Mouse (Mus musculus): Measurements from ENCODE around the gene Srd5a1.
"Not testable (repeated sequence)": the region's sequence is repeated elsewhere in the genome, so short reads cannot be mapped to it uniquely, and the experiment has no call there.

Srd5a1 gene

GRCm38 (mm10) chr13:69624510-69624909, 13.3 kb upstream of the Srd5a1 start:
- no peak for DNase-seq (ENCODE audit: low spot score in 2 of 2)

DNA sequence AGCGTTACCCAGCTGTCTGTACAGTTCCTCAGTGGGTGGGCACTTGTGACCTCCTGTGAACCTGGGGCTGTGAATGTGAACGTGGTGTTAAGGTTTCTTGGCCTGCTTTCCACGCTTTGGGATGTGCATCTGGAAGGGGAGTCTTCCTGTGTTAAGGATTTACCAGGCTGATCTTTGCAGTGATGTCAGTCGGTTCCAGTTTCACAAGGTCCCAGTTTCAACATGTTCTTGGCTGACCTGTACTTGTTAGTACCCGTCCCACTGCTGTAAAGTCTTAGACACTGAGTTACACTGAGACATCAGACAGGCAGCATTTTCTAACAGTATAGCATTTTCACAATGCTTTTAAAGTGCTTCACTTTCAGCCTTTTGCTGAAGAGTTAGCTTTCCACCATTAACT, 12.6 kb upstream of the Srd5a1 start:
- no peak for DNase-seq (ENCODE audit: low spot score in 2 of 2)

GRCm38 (mm10) chr13:69616716-69617115, 5.5 kb upstream of the Srd5a1 start:
- no peak for DNase-seq (ENCODE audit: low spot score in 2 of 2)

DNA sequence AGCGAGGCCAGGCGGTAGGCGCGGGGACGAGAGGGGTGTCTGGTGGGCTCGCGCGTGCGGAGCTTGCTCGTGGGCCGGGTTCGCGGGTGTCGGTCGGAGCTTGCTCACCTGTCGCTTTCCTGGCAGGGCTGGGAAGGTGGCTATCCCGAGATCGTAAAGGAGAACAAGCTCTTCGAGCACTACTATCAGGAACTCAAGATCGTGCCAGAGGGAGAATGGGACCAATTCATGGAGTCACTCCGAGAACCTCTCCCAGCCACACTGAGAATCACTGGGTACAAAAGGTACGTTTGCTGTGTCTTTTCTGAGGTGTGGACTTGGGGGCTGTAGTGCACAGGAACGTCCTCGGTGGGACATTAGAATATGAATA, 918 bp upstream of the Srd5a1 start:
- no peak for DNase-seq (ENCODE audit: low spot score in 2 of 2)

- DNase-seq (ENCODE audit: low spot score in 2 of 2) = no peak
Measured at GRCm38 (mm10) chr13:69610751-69611397, 368 bp downstream of the Srd5a1 start.

- no peak for DNase-seq (ENCODE audit: low spot score in 2 of 2)
Measured at GRCm38 (mm10) chr13:69608734-69609133, 2.5 kb downstream of the Srd5a1 start.

GRCm38 (mm10) chr13:69604670-69605069, 6.6 kb downstream of the Srd5a1 start:
- no peak for DNase-seq (ENCODE audit: low spot score in 2 of 2)

- no peak for DNase-seq (ENCODE audit: low spot score in 2 of 2)
Measured at GRCm38 (mm10) chr13:69601321-69601720, 9.9 kb downstream of the Srd5a1 start.

DNA sequence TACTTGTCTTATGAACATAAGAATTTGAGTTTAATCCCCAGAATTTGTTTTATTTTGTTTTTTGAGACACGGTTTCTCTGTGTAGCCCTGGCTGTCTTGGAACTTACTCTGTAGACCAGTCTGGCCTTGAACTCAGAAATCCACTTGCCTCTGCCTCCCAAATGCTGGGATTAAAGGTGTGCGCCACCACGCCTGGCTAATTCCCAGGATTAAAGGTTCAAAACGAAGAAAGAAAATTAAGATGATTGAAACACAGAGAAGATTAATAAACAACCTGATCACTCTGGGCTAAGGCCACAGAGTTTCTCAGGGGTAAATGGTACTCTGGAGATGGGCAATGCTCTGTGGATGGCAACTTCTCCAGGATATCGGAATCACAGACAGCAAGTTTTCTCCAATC, 10.4 kb downstream of the Srd5a1 start:
- DNase-seq (ENCODE audit: low spot score in 2 of 2) = not testable (repeated sequence)

- no peak for DNase-seq (ENCODE audit: low spot score in 2 of 2)
Measured at GRCm38 (mm10) chr13:69598867-69599266, 12.4 kb downstream of the Srd5a1 start.

- DNase-seq (ENCODE audit: low spot score in 2 of 2) = no peak
Measured at GRCm38 (mm10) chr13:69596515-69596914, 14.7 kb downstream of the Srd5a1 start.

DNA sequence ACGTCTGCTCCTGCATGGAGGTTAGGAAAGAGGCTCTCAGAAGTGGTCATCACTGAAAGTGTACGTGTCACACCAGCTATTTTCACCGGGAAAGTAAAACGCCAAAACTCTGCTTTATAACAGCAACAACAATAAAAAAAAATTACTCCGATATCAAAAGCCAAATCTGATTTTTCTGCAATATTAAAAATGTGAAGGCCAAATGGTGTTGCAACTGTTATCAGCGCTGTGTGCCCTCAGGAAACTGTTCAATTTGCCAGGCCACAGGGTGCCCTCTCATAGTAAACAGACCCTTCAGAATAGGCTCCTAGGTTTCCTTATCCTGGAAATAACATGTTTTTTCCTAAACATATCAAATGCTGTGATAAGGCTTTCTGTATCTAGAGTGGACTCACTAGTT, 15.3 kb downstream of the Srd5a1 start:
- DNase-seq (ENCODE audit: low spot score in 2 of 2) = no peak

DNA sequence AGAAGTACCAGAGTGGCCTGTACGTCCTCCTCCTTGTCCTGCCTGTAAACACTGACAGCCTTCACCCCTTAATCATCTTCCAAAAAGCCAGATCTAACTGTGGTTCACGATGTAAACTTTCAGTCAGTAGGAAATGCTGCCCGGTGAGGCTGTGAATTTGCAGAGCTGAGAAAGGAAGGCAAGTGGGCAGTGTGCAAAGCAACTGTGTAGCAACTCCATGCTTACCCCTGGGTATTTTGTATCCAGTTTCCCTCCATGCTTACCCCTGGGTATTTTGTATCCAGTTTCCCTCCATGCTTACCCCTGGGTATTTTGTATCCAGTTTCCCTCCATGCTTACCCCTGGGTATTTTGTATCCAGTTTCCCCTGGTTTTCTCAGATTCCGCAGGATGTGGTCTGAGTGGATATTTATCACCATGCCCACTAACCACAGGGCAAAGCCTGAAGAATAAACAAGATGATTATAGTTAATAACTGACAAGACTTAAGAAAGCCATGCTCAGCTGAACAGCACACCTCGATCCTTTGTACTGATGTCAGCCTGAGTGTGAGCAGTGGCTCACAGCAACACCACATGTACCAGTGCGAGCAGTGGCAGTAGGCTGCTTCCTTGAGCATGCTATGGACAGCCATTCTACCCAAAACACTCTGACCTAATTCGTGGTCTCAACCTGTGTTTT, 16.5 kb downstream of the Srd5a1 start:
- DNase-seq (ENCODE audit: low spot score in 2 of 2) = no peak

- no peak for DNase-seq (ENCODE audit: low spot score in 2 of 2)
Measured at GRCm38 (mm10) chr13:69593453-69593852, 17.8 kb downstream of the Srd5a1 start.

GRCm38 (mm10) chr13:69592226-69592625, 19.0 kb downstream of the Srd5a1 start:
- no peak for DNase-seq (ENCODE audit: low spot score in 2 of 2)

DNA sequence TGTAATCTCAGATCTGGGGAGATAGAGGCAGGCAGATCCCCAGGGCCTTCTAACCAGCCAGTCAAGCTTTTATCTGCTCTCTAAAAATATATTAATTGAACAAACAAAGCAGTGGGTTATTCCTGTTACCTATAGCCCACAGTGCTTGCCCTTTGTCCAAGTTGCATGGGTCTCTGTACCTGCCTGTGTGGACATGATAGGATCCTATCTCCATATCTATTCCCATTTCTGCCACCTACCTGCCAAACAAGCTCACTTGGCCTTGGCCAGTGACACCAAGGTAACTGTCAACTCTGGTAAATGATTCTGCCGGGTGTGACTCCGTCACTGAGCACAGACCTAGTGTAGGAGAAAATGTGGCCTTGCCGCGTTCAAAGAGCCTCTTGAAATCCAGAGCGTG, 19.9 kb downstream of the Srd5a1 start:
- DNase-seq (ENCODE audit: low spot score in 2 of 2) = no peak

GRCm38 (mm10) chr13:69588263-69588662, 23.0 kb downstream of the Srd5a1 start:
- no peak for DNase-seq (ENCODE audit: low spot score in 2 of 2)

DNA sequence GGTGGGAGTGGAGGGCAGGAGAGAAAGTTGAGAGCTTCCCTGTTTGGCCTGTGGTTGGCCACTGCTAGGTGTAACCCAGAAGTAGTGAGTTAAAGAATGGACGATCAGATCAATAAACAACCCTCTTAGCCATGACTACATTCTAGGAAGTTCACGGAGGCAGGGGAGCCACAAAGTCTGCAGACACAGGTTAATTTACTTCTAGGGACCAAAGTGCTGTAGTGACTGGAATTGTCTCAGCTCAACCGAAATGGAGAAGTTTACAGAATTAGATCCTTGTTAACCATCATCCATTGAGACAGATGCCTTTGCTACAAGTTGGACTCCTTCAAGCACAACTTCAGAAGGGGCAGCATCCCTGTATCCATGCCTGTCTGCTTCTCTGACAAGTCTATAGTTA, 23.4 kb downstream of the Srd5a1 start:
- DNase-seq (ENCODE audit: low spot score in 2 of 2) = no peak

GRCm38 (mm10) chr13:69586337-69586736, 24.9 kb downstream of the Srd5a1 start:
- no peak for DNase-seq (ENCODE audit: low spot score in 2 of 2)

- DNase-seq (ENCODE audit: low spot score in 2 of 2) = no peak
Measured at GRCm38 (mm10) chr13:69585828-69586227, 25.4 kb downstream of the Srd5a1 start.

DNA sequence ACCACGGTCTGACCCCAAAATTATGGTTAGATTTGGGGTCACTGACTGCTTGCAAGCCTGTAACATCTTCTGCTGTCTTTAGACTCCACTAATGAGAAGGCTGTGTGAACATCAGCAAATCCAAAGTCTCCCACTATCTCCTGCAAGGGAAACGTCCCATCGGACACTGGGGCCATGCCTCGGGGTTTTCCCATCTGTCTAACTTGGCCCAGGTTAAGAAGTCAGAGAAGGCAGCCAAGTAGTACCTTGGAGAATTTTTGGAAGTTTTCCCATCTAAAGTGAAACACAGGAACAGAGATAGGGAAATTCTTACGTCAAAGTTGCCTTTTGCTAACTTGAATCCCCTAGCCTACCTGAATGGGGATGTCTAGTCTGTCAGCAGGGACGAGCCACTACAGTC, 27.7 kb downstream of the Srd5a1 start:
- no peak for DNase-seq (ENCODE audit: low spot score in 2 of 2)

- DNase-seq (ENCODE audit: low spot score in 2 of 2) = no peak
Measured at GRCm38 (mm10) chr13:69582411-69582810, 28.8 kb downstream of the Srd5a1 start.

GRCm38 (mm10) chr13:69577181-69577834, 33.9 kb downstream of the Srd5a1 start:
- DNase-seq (ENCODE audit: low spot score in 2 of 2) = no peak

Measured in frontal cortex, postnatal 25 days (tissue).